Mouse (Mus musculus): ENCODE data around the gene Olfr1431. TPM values are rescaled to one million over a fixed set of nuclear protein-coding genes. Genes with fewer than 3 reads are reported as not detected.

Olfr1431 gene
- polyA plus RNA-seq, 1 experiment from 2014 or later, result not detected

GRCm38 (mm10) chr19:12260732-12261131, 60.3 kb downstream of the Olfr1431 start, which contains the start of gene Olfr235:
Olfr235 (plus strand) TSS chr19:12261032.
- no peaks in the 10 kb centered on the region for H3K27me3 ChIP-seq (ENCODE audit: control insufficient read depth, insufficient read depth, low read length)
- no peak within 1 kb of the TSS for H3K4me3 ChIP-seq (ENCODE audit: low read depth, low read length)
- no peak for TF ChIP-seq EP300 (optimal IDR thresholded peaks at IDR 0.05)
- no peak for TF ChIP-seq CTCF (IDR thresholded peaks at IDR 0.05; ENCODE audit: low read depth)
- ATAC-seq (ENCODE audit: low FRiP score, low TSS enrichment) (no peak), DNase-seq (ENCODE audit: low spot score) (no peak)
- no peak within 1 kb of the TSS for H3K9ac ChIP-seq (ENCODE audit: low read length)
- 78% methylated on average over 1 of the region's 1 CpGs for WGBS
- no peak within 1 kb of the TSS for H3K4me2 ChIP-seq (replicated peaks; ENCODE audit: low read depth)
- H3K4me1 ChIP-seq (replicated peaks; ENCODE audit: control insufficient read depth, insufficient read depth), result no peaks in the 10 kb centered on the region
- H3K36me3 ChIP-seq (ENCODE audit: control insufficient read depth, insufficient read depth, low read length), result no peaks in the 10 kb centered on the region
- H3K9me3 ChIP-seq (ENCODE audit: control insufficient read depth, low read length), result no peaks in the 10 kb centered on the region
- no peak within 1 kb of the TSS for H3K27ac ChIP-seq (replicated peaks)

Other genes with a start within 250 kb of the Olfr1431 start
- gene Osbp, start 234.7 kb upstream of the Olfr1431 start, polyA plus RNA-seq (2015; fragmentation: Nextera tagmentation; extraction: Ambion mirVana), result 4.3 and 4.5 TPM in 2 replicates
- not detected in 2 replicates for gene Olfr1423, start 159.3 kb upstream of the Olfr1431 start, polyA plus RNA-seq (2015; fragmentation: Nextera tagmentation; extraction: Ambion mirVana)
- not detected in 2 replicates for gene Olfr1424, start 138.0 kb upstream of the Olfr1431 start, polyA plus RNA-seq (2015; fragmentation: Nextera tagmentation; extraction: Ambion mirVana)
- gene Olfr1425, start 122.9 kb upstream of the Olfr1431 start, polyA plus RNA-seq (2015; fragmentation: Nextera tagmentation; extraction: Ambion mirVana), result not detected in 2 replicates
- gene Olfr1426, start 108.6 kb upstream of the Olfr1431 start, polyA plus RNA-seq (2015; fragmentation: Nextera tagmentation; extraction: Ambion mirVana), result not detected in 2 replicates
- not detected in 2 replicates for gene Olfr1427, start 97.3 kb upstream of the Olfr1431 start, polyA plus RNA-seq (2015; fragmentation: Nextera tagmentation; extraction: Ambion mirVana)
- not detected in 2 replicates for gene Olfr1428, start 84.7 kb upstream of the Olfr1431 start, polyA plus RNA-seq (2015; fragmentation: Nextera tagmentation; extraction: Ambion mirVana)
- gene Olfr76, start 77.4 kb upstream of the Olfr1431 start, polyA plus RNA-seq (2015; fragmentation: Nextera tagmentation; extraction: Ambion mirVana), result not detected in 2 replicates
- not detected in 2 replicates for gene Olfr1555-ps1, start 30.5 kb upstream of the Olfr1431 start, polyA plus RNA-seq (2015; fragmentation: Nextera tagmentation; extraction: Ambion mirVana)
- not detected in 2 replicates for gene Olfr1432, start 32.0 kb downstream of the Olfr1431 start, polyA plus RNA-seq (2015; fragmentation: Nextera tagmentation; extraction: Ambion mirVana)
- not detected in 2 replicates for gene Olfr262, start 41.0 kb downstream of the Olfr1431 start, polyA plus RNA-seq (2015; fragmentation: Nextera tagmentation; extraction: Ambion mirVana)
- gene Olfr235, start 60.4 kb downstream of the Olfr1431 start, polyA plus RNA-seq (2015; fragmentation: Nextera tagmentation; extraction: Ambion mirVana), result not detected in 2 replicates
- gene Olfr1434, start 79.2 kb downstream of the Olfr1431 start, polyA plus RNA-seq (2015; fragmentation: Nextera tagmentation; extraction: Ambion mirVana), result not detected in 2 replicates
- gene Olfr1436, start 98.5 kb downstream of the Olfr1431 start, polyA plus RNA-seq (2015; fragmentation: Nextera tagmentation; extraction: Ambion mirVana), result not detected in 2 replicates
- not detected in 2 replicates for gene Olfr1437, start 124.5 kb downstream of the Olfr1431 start, polyA plus RNA-seq (2015; fragmentation: Nextera tagmentation; extraction: Ambion mirVana)
- 0.04 TPM in 1 of 2 replicates, not detected in the other for gene Olfr1438-ps1, start 135.3 kb downstream of the Olfr1431 start, polyA plus RNA-seq (2015; fragmentation: Nextera tagmentation; extraction: Ambion mirVana)
- gene Olfr1440, start 186.6 kb downstream of the Olfr1431 start, polyA plus RNA-seq (2015; fragmentation: Nextera tagmentation; extraction: Ambion mirVana), result not detected in 2 replicates
- gene Olfr1441, start 216.8 kb downstream of the Olfr1431 start, polyA plus RNA-seq (2015; fragmentation: Nextera tagmentation; extraction: Ambion mirVana), result not detected in 2 replicates
- not detected in 2 replicates for gene Pfpl, start 227.3 kb downstream of the Olfr1431 start, polyA plus RNA-seq (2015; fragmentation: Nextera tagmentation; extraction: Ambion mirVana)

All from stomach, postnatal 0 days (tissue).